Mouse (Mus musculus) kidney, postnatal 0 days (tissue): ENCODE measurements around the gene A930033H14Rik. TPM values are rescaled to one million over a fixed set of nuclear protein-coding genes. Genes with fewer than 3 reads are reported as not detected.
A peak's percentile ranks its signal among the peaks of the same experiment; 100 is the strongest.

Experiments used
- ATAC-seq: fragments of 200-750 bp; cut with Nextera tagmentation; replicated peaks from 2 replicates; pipeline ENCODE4 v1.8.0; 2017; ENCODE audit warnings: low read depth, moderate number of reproducible peaks, moderate TSS enrichment, moderate library complexity; ENCODE audit not compliant: low FRiP score
- DNase-seq: peaks from one replicate; pipeline ENCODE4 v3.0.0-alpha.2; 2016; ENCODE audit warnings: low spot score
- H3K27ac ChIP-seq: fragments of 300-500 bp; sonication (generic); 2 replicates; pipeline ENCODE4 v1.5.1; 2014; ENCODE audit warnings: mild to moderate bottlenecking
- H3K27me3 ChIP-seq: fragments of 300-500 bp; sonication (generic); 2 replicates; pipeline ENCODE4 v1.6.1; 2014; ENCODE audit warnings: low read length, mixed read lengths; ENCODE audit not compliant: insufficient read depth
- H3K36me3 ChIP-seq: fragments of 300-500 bp; sonication (generic); 2 replicates; pipeline ENCODE4 v1.6.1; 2014; ENCODE audit warnings: low read length, mixed read lengths; ENCODE audit not compliant: insufficient read depth
- H3K4me1 ChIP-seq: fragments of 300-500 bp; sonication (generic); replicated peaks from 2 replicates; pipeline ENCODE4 v1.6.1; 2014; ENCODE audit warnings: antibody characterized with exemption, low read length, mixed read lengths; ENCODE audit not compliant: insufficient read depth
- H3K4me2 ChIP-seq: fragments of 300-500 bp; sonication (generic); 2 replicates; pipeline ENCODE4 v1.6.1; 2014; ENCODE audit warnings: mild to moderate bottlenecking, low read length, moderate library complexity, mixed read lengths
- H3K4me3 ChIP-seq: fragments of 300-500 bp; sonication (generic); replicated peaks from 2 replicates; pipeline ENCODE4 v1.5.1; 2014; ENCODE audit warnings: low read depth, low read length
- H3K9ac ChIP-seq: fragments of 300-500 bp; sonication (generic); 2 replicates; pipeline ENCODE4 v1.6.1; 2014; ENCODE audit warnings: low read depth, low read length
- H3K9me3 ChIP-seq: fragments of 300-500 bp; sonication (generic); replicated peaks from 2 replicates; pipeline ENCODE4 v1.6.1; 2016; ENCODE audit warnings: low read length, inconsistent platforms, mixed read lengths
- CTCF ChIP-seq: IDR thresholded peaks from 2 replicates; pipeline ENCODE4 v1.5.1; 2016; ENCODE audit warnings: antibody characterized with exemption, low read depth, mild to moderate bottlenecking, moderate library complexity
- WGBS: fragments of 180-500 bp; shearing (Covaris S2); extraction: QIAGEN DNeasy Blood & Tissue Kit; methylation state at CpG from one replicate; pipeline ENCODE4 v1.1.7; 2014; 5-methylcytosine and 5-hydroxymethylcytosine counted together
- polyA plus RNA-seq: library from polyadenylated mRNA; unstranded; fragments of >200 nt; fragmentation: Nextera tagmentation; extraction: Ambion mirVana; gene quantifications from 2 replicates; pipeline ENCODE4 v1.2.1, GENCODE M21; 2015

Gene A930033H14Rik
- polyA plus RNA-seq, 1 experiment from 2014 or later, result 2.3 TPM

GRCm38 (mm10) chr10:69238311-69238710 is 25.4 kb upstream of the A930033H14Rik start:
- Histone ChIP-seq H3K4me2 (no peak overlapping the region), H3K4me3 (no peak overlapping the region), H3K9ac (no peak overlapping the region), H3K36me3 (no peaks in the 10 kb centered on the region), H3K9me3 (no peaks in the 10 kb centered on the region), H3K4me1 (no peaks in the 10 kb centered on the region), H3K27ac (no peak overlapping the region), H3K27me3 (no peaks in the 10 kb centered on the region)
- ATAC-seq, result no peak
- TF ChIP-seq CTCF, result no peak
- DNase-seq, result no peak
- WGBS, result 74% methylated on average over 6 of the region's 6 CpGs

GRCm38 (mm10) chr10:69237781-69238180 is 24.9 kb upstream of the A930033H14Rik start:
- Histone ChIP-seq H3K27ac (no peak overlapping the region), H3K4me2 (no peak overlapping the region), H3K4me1 (no peaks in the 10 kb centered on the region), H3K36me3 (no peaks in the 10 kb centered on the region), H3K4me3 (no peak overlapping the region), H3K9ac (no peak overlapping the region), H3K27me3 (no peaks in the 10 kb centered on the region), H3K9me3 (no peaks in the 10 kb centered on the region)
- DNase-seq, result no peak
- no peak for ATAC-seq
- no peak for TF ChIP-seq CTCF
- 93% methylated on average over 9 of the region's 9 CpGs for WGBS

DNA sequence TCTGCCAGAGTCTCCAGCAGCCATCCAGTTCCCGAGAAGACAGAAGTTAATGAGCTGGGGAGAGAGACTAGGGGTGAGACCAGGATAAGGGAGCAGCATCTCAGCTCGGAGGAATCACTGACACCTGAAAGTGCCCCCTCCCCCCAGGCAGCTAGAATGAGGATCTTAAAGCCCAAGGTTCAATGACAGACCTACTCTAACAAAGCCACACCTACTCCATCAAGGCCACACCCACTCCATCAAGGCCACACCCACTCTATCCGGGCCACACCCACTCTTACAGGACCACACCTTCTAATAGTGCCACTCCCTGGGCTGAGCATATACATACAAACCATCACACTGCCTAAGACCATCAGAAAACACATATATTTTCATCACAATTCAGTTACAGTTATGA is 24.3 kb upstream of the A930033H14Rik start:
- H3K4me1 ChIP-seq, result no peaks in the 10 kb centered on the region
- ATAC-seq (no peak), DNase-seq (no peak)
- no peak overlapping the region for H3K9ac ChIP-seq
- H3K9me3 ChIP-seq, result no peaks in the 10 kb centered on the region
- H3K4me2 ChIP-seq, result no peak overlapping the region
- no peaks in the 10 kb centered on the region for H3K36me3 ChIP-seq
- no peaks in the 10 kb centered on the region for H3K27me3 ChIP-seq
- no peak overlapping the region for H3K4me3 ChIP-seq
- no peak overlapping the region for H3K27ac ChIP-seq
- WGBS, result 54% methylated on average over 3 of the region's 3 CpGs
- TF ChIP-seq CTCF, result no peak

- H3K4me3 ChIP-seq, result no peak overlapping the region
- H3K27ac ChIP-seq, result no peak overlapping the region
- WGBS, result 56% methylated on average over 8 of the region's 8 CpGs
- TF ChIP-seq CTCF, result no peak
- peak; percentile 36 for DNase-seq
- no peak overlapping the region for H3K9ac ChIP-seq
- H3K4me2 ChIP-seq, result no peak overlapping the region
- no peak for ATAC-seq
- H3K36me3 ChIP-seq, result no peaks in the 10 kb centered on the region
- no peaks in the 10 kb centered on the region for H3K27me3 ChIP-seq
- no peaks in the 10 kb centered on the region for H3K9me3 ChIP-seq
- peaks cover 4% of the 10 kb centered on the region; the same call in 1 of the 2 replicates for H3K4me1 ChIP-seq
Measured at GRCm38 (mm10) chr10:69225951-69226350, 13.1 kb upstream of the A930033H14Rik start.

DNA sequence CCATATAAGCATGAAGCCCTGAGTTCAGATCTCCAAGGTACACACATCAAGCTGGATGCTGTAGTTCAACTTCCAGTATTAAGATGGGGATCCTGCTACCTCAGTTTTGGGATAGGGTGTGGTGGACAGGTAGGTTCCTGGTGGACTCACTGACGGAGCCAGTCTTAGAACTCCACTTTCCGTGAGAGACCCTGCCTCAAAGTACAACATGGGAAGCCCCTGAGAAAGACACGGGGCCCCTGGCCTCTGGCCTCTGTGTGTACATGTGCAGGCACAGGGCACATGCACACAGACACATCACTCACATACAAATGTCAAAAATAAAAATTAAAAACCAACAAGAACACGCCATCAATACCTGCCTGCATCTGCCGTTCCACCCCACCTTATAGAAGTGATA is 12.6 kb upstream of the A930033H14Rik start:
- Histone ChIP-seq H3K9ac (no peak overlapping the region), H3K27ac (no peak overlapping the region), H3K4me2 (no peak overlapping the region), H3K36me3 (no peaks in the 10 kb centered on the region), H3K4me1 (peaks cover 4% of the 10 kb centered on the region; the same call in 1 of the 2 replicates), H3K4me3 (no peak overlapping the region), H3K27me3 (no peaks in the 10 kb centered on the region), H3K9me3 (no peaks in the 10 kb centered on the region)
- no peak for TF ChIP-seq CTCF
- WGBS, result 90% methylated on average over 5 of the region's 5 CpGs
- ATAC-seq (no peak; the same call in 1 of the 2 replicates), DNase-seq (no peak)

GRCm38 (mm10) chr10:69224276-69224675 is 11.4 kb upstream of the A930033H14Rik start:
- H3K27ac ChIP-seq, result no peak overlapping the region
- no peak overlapping the region for H3K9ac ChIP-seq
- 0 out of 2 replicates have a peak, but pooled peaks cover under 1% of the 10 kb centered on the region for H3K36me3 ChIP-seq
- H3K9me3 ChIP-seq, result no peaks in the 10 kb centered on the region
- no peak overlapping the region for H3K4me2 ChIP-seq
- no peak overlapping the region for H3K4me3 ChIP-seq
- no peak for TF ChIP-seq CTCF
- peaks cover 4% of the 10 kb centered on the region; the same call in 1 of the 2 replicates for H3K4me1 ChIP-seq
- WGBS, result 75% methylated on average over 7 of the region's 7 CpGs
- H3K27me3 ChIP-seq, result no peaks in the 10 kb centered on the region
- no peak for ATAC-seq
- DNase-seq, result no peak

DNA sequence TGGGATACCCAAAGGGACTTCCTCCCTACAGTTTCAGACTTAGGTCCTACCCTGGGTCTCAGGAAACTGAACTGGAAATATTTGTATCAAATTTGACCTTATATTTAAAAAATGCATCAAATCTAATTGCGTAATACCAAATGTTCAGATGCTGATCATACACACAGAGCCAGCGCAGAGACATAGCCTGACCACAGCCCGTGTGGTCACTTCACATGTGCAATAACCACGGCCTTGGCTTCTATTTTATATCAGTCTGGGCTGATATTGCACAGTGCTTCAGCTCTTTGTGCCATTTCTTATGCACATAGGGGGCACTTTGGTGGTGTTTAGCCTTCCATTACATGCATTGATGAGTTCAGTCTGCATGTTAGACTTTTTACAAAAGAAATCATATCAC is 10.3 kb upstream of the A930033H14Rik start:
- ATAC-seq (no peak), DNase-seq (no peak)
- WGBS, result 96% methylated on average over 4 of the region's 4 CpGs
- Histone ChIP-seq H3K27ac (no peak overlapping the region), H3K4me2 (no peak overlapping the region), H3K27me3 (no peaks in the 10 kb centered on the region), H3K4me3 (no peak overlapping the region), H3K4me1 (peaks cover 4% of the 10 kb centered on the region; the same call in 1 of the 2 replicates), H3K9me3 (no peaks in the 10 kb centered on the region), H3K36me3 (peaks cover 5% of the 10 kb centered on the region; the same call in 1 of the 2 replicates), H3K9ac (no peak overlapping the region)
- no peak for TF ChIP-seq CTCF
